Mouse (Mus musculus) lung, adult 2 months (tissue): ENCODE measurements at regions not wholly inside any gene's neighbourhood (a gene's known extent, or its start where the extent isn't known, plus 50 kb on each side); places are given as distances from the start of the nearest gene placed in this dataset.

Experiments
- CTCF ChIP-seq: fragments of 200-500 bp; IDR thresholded peaks from 2 replicates; pipeline ENCODE4 v1.5.1; 2011; ENCODE audit warnings: mild to moderate bottlenecking, low read length, control low read depth; ENCODE audit not compliant: insufficient read depth
- POLR2A ChIP-seq: fragments of 200-500 bp; IDR thresholded peaks from 2 replicates; pipeline ENCODE4 v1.6.1; 2011; ENCODE audit warnings: low read depth, mild to moderate bottlenecking, control low read depth, low read length, borderline replicate concordance; ENCODE audit errors: extremely low read depth

DNA sequence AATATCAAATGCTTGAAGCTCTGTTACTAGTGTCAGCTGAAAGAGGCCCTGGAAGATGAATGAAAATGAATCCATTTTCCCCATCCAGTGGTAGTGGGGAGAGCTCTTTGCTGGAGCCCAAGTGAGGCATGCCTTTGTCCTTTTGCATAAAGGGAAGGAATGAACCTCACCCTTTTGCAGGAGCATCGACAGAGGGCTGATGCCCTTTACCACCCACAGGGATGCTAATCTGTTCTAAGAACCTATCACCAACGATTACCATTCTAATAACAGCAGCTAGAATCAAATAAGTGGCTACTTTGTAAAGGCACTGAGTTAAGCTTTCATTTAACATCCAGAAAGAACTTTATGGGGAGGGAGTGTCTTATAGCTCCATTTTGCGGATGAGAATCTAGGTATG, 184.9 kb upstream of the Nlrp1b start:
- TF ChIP-seq CTCF (no peak), POLR2A (no peak)
